Mouse (Mus musculus) neural tube, embryonic 11.5 days (tissue): ENCODE data around the gene Olfr545. TPM values are rescaled to one million over a fixed set of nuclear protein-coding genes. Genes with fewer than 3 reads are reported as not detected.
"Not testable (repeated sequence)": the region's sequence is repeated elsewhere in the genome, so short reads cannot be mapped to it uniquely, and the experiment has no call there.

Experiments
- ATAC-seq: fragments of 200-750 bp; cut with Nextera tagmentation; 2 replicates; pipeline ENCODE4 v1.8.0; 2017; ENCODE audit warnings: moderate number of reproducible peaks, mild to moderate bottlenecking, moderate TSS enrichment, moderate library complexity; ENCODE audit not compliant: insufficient read depth, low FRiP score, low TSS enrichment
- DNase-seq: peaks from one replicate; pipeline ENCODE4 v3.0.0-alpha.2; 2015; ENCODE audit warnings: low spot score
- H3K27ac ChIP-seq: fragments of 300-500 bp; sonication (generic); 2 replicates; pipeline ENCODE4 v1.5.1; 2014; ENCODE audit warnings: low read depth, mild to moderate bottlenecking, low read length
- H3K27me3 ChIP-seq: fragments of 300-500 bp; sonication (generic); 2 replicates; pipeline ENCODE4 v1.6.1; 2014; ENCODE audit warnings: mild to moderate bottlenecking, low read length, mixed read lengths; ENCODE audit not compliant: control insufficient read depth, insufficient read depth
- H3K36me3 ChIP-seq: fragments of 300-500 bp; sonication (generic); 2 replicates; pipeline ENCODE4 v1.6.1; 2014; ENCODE audit warnings: mild to moderate bottlenecking, low read length, moderate library complexity, mixed read lengths; ENCODE audit not compliant: control insufficient read depth, insufficient read depth
- H3K4me1 ChIP-seq: fragments of 300-500 bp; sonication (generic); 2 replicates; pipeline ENCODE4 v1.6.1; 2014; ENCODE audit warnings: low read length, mixed read lengths; ENCODE audit not compliant: control insufficient read depth, insufficient read depth
- H3K4me2 ChIP-seq: fragments of 300-500 bp; sonication (generic); 2 replicates; pipeline ENCODE4 v1.6.1; 2014; ENCODE audit warnings: low read depth, mild to moderate bottlenecking, moderate library complexity
- H3K4me3 ChIP-seq: fragments of 300-500 bp; sonication (generic); 2 replicates; pipeline ENCODE4 v1.5.1; 2014; ENCODE audit warnings: low read depth, low read length
- H3K9ac ChIP-seq: fragments of 300-500 bp; sonication (generic); 2 replicates; pipeline ENCODE4 v1.6.1; 2014; ENCODE audit warnings: mild to moderate bottlenecking, low read length
- H3K9me3 ChIP-seq: fragments of 300-500 bp; sonication (generic); 2 replicates; pipeline ENCODE4 v1.6.1; 2016; ENCODE audit warnings: low read length; ENCODE audit not compliant: control insufficient read depth
- WGBS: fragments of 180-500 bp; shearing (Covaris S2); extraction: QIAGEN DNeasy Blood & Tissue Kit; methylation state at CpG from one replicate; pipeline ENCODE4 v1.1.7; 2014; 5-methylcytosine and 5-hydroxymethylcytosine counted together
- polyA plus RNA-seq: library from polyadenylated mRNA; unstranded; fragments of >200 nt; fragmentation: Nextera tagmentation; extraction: Ambion mirVana; gene quantifications from 2 replicates; pipeline ENCODE4 v1.2.1, GENCODE M21; 2014

Olfr545 gene
- polyA plus RNA-seq, 1 experiment from 2014 or later: 0.08 TPM

GRCm38 (mm10) chr7:102511927-102512326 is 12.6 kb upstream of the Olfr545 start:
- H3K27me3 ChIP-seq: no peaks in the 10 kb centered on the region
- 0 out of 2 replicates have a peak, but pooled peaks cover 3% of the 10 kb centered on the region for H3K4me1 ChIP-seq
- no peak overlapping the region for H3K4me3 ChIP-seq
- H3K9me3 ChIP-seq: no peaks in the 10 kb centered on the region
- no peaks in the 10 kb centered on the region for H3K36me3 ChIP-seq
- DNase-seq: no peak
- H3K4me2 ChIP-seq: no peak overlapping the region
- no peak overlapping the region for H3K9ac ChIP-seq
- no peak overlapping the region for H3K27ac ChIP-seq
- 92% methylated on average over 10 of the region's 10 CpGs for WGBS
- no peak for ATAC-seq

GRCm38 (mm10) chr7:102509726-102510125 is 10.4 kb upstream of the Olfr545 start:
- 70% methylated on average over 7 of the region's 7 CpGs for WGBS
- H3K36me3 ChIP-seq: no peaks in the 10 kb centered on the region
- H3K4me1 ChIP-seq: 0 out of 2 replicates have a peak, but pooled peaks cover 3% of the 10 kb centered on the region
- H3K27me3 ChIP-seq: no peaks in the 10 kb centered on the region
- H3K4me3 ChIP-seq: no peak overlapping the region
- ATAC-seq (no peak), DNase-seq (no peak)
- H3K4me2 ChIP-seq: no peak overlapping the region
- no peaks in the 10 kb centered on the region for H3K9me3 ChIP-seq
- H3K27ac ChIP-seq: no peak overlapping the region
- no peak overlapping the region for H3K9ac ChIP-seq

DNA sequence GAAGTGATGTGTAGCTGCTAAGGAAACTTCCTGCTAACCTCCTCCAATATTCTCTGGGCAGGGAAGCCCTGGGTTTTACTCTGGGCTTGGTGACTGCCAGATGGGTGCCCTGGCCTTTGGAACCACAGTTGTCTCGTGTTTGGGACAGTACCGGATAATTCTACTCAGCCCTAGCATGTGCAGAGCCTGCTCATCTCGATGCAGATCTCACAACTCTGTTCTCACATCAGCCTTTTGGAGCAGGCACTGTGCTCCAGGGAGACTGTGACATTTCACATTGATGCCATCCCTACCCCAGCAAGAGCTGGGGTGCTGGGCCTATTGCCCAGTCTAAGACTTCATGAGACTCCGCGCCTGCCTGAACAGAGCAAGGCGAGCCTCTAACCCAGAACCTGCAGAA is 9.3 kb upstream of the Olfr545 start:
- ATAC-seq (no peak), DNase-seq (no peak)
- Histone ChIP-seq H3K4me2 (no peak overlapping the region), H3K27ac (no peak overlapping the region), H3K9me3 (no peaks in the 10 kb centered on the region), H3K4me3 (no peak overlapping the region), H3K4me1 (0 out of 2 replicates have a peak, but pooled peaks cover 3% of the 10 kb centered on the region), H3K36me3 (no peaks in the 10 kb centered on the region), H3K9ac (no peak overlapping the region), H3K27me3 (no peaks in the 10 kb centered on the region)
- 89% methylated on average over 6 of the region's 6 CpGs for WGBS

GRCm38 (mm10) chr7:102508066-102508465 is 8.7 kb upstream of the Olfr545 start:
- no peak for ATAC-seq
- no peak for DNase-seq
- no peak overlapping the region for H3K27ac ChIP-seq
- no peaks in the 10 kb centered on the region for H3K9me3 ChIP-seq
- H3K36me3 ChIP-seq: no peaks in the 10 kb centered on the region
- H3K4me1 ChIP-seq: 0 out of 2 replicates have a peak, but pooled peaks cover 3% of the 10 kb centered on the region
- no peak overlapping the region for H3K4me2 ChIP-seq
- H3K27me3 ChIP-seq: no peaks in the 10 kb centered on the region
- H3K9ac ChIP-seq: no peak overlapping the region
- 84% methylated on average over 9 of the region's 9 CpGs for WGBS
- H3K4me3 ChIP-seq: no peak overlapping the region

GRCm38 (mm10) chr7:102506848-102507247 is 7.5 kb upstream of the Olfr545 start:
- H3K4me1 ChIP-seq: no peaks in the 10 kb centered on the region
- H3K4me2 ChIP-seq: no peak overlapping the region
- DNase-seq (peak; percentile 75), ATAC-seq (peak; percentile 83)
- H3K27ac ChIP-seq: no peak overlapping the region
- 62% methylated on average over 3 of the region's 3 CpGs for WGBS
- H3K4me3 ChIP-seq: no peak overlapping the region
- no peaks in the 10 kb centered on the region for H3K9me3 ChIP-seq
- no peaks in the 10 kb centered on the region for H3K27me3 ChIP-seq
- H3K36me3 ChIP-seq: no peaks in the 10 kb centered on the region
- no peak overlapping the region for H3K9ac ChIP-seq

DNA sequence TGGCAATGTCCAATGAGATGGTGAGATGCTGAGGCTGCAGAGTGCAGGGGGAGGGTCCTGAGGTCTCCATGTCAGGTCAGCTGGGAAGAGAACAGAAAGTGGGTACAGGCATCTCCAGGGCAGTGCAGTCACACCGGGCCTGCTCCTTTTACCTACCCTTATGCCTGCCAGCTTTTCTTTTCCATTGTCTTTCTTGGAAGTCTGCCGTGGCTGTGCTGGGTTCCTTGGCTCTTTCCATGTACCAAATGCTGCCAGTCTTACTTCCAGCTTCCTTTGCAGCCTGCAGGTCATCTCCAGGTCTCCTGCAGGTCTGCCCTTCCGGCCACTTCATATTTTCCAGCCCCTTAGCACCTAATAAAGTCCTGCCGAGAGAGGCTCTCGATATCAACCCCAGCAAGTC is 2.6 kb upstream of the Olfr545 start:
- no peak overlapping the region for H3K27ac ChIP-seq
- no peaks in the 10 kb centered on the region for H3K9me3 ChIP-seq
- 82% methylated on average over 5 of the region's 5 CpGs for WGBS
- no peak for DNase-seq
- H3K27me3 ChIP-seq: no peaks in the 10 kb centered on the region
- no peak overlapping the region for H3K4me3 ChIP-seq
- no peaks in the 10 kb centered on the region for H3K4me1 ChIP-seq
- no peak overlapping the region for H3K4me2 ChIP-seq
- H3K36me3 ChIP-seq: no peaks in the 10 kb centered on the region
- no peak overlapping the region for H3K9ac ChIP-seq
- no peak for ATAC-seq

DNA sequence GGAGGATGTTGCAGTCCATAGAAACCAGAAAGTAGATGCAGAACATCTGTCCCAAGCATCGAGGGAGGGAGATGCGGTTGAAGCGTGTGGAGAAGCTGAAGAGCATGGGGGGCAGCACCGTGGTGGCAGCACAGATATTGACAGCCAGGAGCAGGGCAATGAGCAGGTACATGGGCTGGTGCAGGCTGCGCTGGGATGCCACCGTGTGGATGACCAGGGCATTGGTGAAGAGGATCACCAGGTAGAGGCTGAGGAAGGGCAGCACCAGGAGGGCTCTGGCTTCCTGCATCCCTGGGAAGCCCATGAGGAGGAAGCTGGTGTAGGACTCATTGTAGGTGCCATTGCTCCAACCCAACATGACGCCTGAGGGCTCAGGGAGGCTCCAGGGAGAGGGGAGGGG is 5.0 kb downstream of the Olfr545 start:
- not testable (repeated sequence) for H3K4me1 ChIP-seq, DNase-seq, H3K9ac ChIP-seq, H3K27me3 ChIP-seq, H3K9me3 ChIP-seq, ATAC-seq, H3K4me3 ChIP-seq, H3K27ac ChIP-seq, H3K4me2 ChIP-seq, H3K36me3 ChIP-seq
- WGBS: 54% methylated on average over 6 of the region's 7 CpGs

DNA sequence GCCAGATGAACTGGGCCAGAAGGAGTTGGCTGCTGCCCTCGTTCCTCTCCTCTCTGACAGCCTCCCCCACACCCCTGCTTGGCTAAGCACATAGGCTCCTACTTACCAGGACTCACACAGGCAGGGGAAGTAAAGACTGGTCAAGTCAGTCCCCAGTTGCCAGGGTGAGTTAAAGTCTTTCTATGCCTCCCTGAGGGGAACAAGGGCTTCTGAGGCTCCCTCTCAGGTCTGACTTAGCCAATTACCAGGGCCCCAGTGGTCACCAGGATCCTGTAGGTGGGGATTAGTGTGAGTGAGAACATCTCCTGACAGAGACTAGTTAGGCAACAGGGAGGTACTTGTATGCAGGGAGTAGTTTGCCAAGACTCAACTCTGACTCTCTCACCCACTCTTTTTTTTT is 11.2 kb downstream of the Olfr545 start, which contains the start of gene Olfr544:
Olfr544 (minus strand) TSS at position 153 of the 400 bp plus-strand sequence.
- Histone ChIP-seq H3K4me1 (no peaks in the 10 kb centered on the region), H3K4me2 (no peak within 1 kb of the TSS), H3K9ac (no peak within 1 kb of the TSS), H3K36me3 (no peaks in the 10 kb centered on the region), H3K27me3 (no peaks in the 10 kb centered on the region), H3K9me3 (no peaks in the 10 kb centered on the region), H3K27ac (no peak within 1 kb of the TSS), H3K4me3 (no peak within 1 kb of the TSS)
- WGBS: 44% methylated on average over 1 of the region's 1 CpGs
- no peak for ATAC-seq
- no peak for DNase-seq

- 76% methylated on average over 1 of the region's 1 CpGs for WGBS
These were observed 13.3 kb downstream of the Olfr545 start for GRCm38 (mm10) chr7:102486105-102486504.

More at GRCm38 (mm10) chr7:102486105-102486504, 13.3 kb downstream of the Olfr545 start:
- Histone ChIP-seq H3K9ac (no peak overlapping the region), H3K9me3 (no peaks in the 10 kb centered on the region), H3K4me3 (no peak overlapping the region), H3K27me3 (no peaks in the 10 kb centered on the region), H3K4me2 (no peak overlapping the region), H3K36me3 (no peaks in the 10 kb centered on the region), H3K4me1 (no peaks in the 10 kb centered on the region), H3K27ac (no peak overlapping the region)
- ATAC-seq (no peak), DNase-seq (no peak)
